10 mouse cellular contexts compared by ENCODE assay signal in the genomic region with DNA sequence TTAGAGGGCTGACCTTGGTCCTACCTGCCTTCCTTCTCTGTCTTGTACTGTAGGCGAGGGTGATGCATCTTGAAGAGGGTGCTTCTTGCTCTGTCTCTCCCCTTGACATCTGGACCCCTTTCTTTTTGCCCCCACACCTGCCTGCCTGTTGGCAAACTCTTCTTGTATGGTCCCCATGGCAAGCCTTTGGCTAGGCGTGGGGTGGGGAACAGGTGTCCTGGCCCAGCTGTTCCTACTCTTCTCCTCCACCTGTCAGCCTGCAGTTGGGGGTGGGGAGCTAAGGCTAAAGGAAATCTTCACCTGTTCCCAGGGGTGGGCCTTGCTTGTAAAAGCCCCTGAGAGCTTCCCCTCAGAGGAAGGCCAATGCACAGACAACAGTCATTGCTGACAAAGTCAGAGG. TPM values are rescaled to one million over a fixed set of nuclear protein-coding genes. Genes with fewer than 3 reads are reported as not detected.
DNase-seq lines count a peak whose midpoint lies in the region; ATAC-seq and TF ChIP-seq lines count a peak whose summit lies in the region.
"Had no signal": no experiment of that assay in that cellular context is flagged by ENCODE, and none has a peak within 500 bp of the region (broad histone marks: within the 10 kb centered on the region; RNA-seq: fewer than 3 reads in every experiment).

No protein-coding gene starts in this region.

- no peak overlapping the region for H3K27ac ChIP-seq in forebrain, embryonic 13.5 days
- no peak overlapping the region for H3K27ac ChIP-seq in forebrain, postnatal 0 days (ENCODE audit: low read depth, low read length)
- peak overlapping the region; percentile 55 for H3K27ac ChIP-seq in liver, embryonic 13.5 days
- H3K27ac ChIP-seq in heart, embryonic 16.5 days (ENCODE audit: low read length), result peak overlapping the region; percentile 100
- no peak overlapping the region for H3K27ac ChIP-seq in intestine, embryonic 15.5 days

- no peak overlapping the region for H3K4me2 ChIP-seq in forebrain, embryonic 13.5 days
- H3K4me2 ChIP-seq in forebrain, postnatal 0 days (ENCODE audit: low read depth), result no peak overlapping the region
- H3K4me2 ChIP-seq in liver, embryonic 13.5 days, result 0 out of 2 replicates have a peak overlapping the region, but pooled peaks have one; percentile 10
- no peak overlapping the region for H3K4me2 ChIP-seq in heart, embryonic 16.5 days (ENCODE audit: low read depth, low read length)
- H3K4me2 ChIP-seq in intestine, embryonic 15.5 days (replicated peaks), result no peak overlapping the region
- H3K4me2 ChIP-seq: lung, embryonic 15.5 days had no signal

- no peak for ATAC-seq in forebrain, embryonic 13.5 days
- ATAC-seq in forebrain, postnatal 0 days, result no peak
- no peak for ATAC-seq in liver, embryonic 13.5 days (ENCODE audit: low read depth)
- no peak for ATAC-seq in heart, embryonic 16.5 days (replicated peaks; ENCODE audit: extremely low read depth, insufficient read depth, low FRiP score)
- ATAC-seq in intestine, embryonic 15.5 days, result no peak

- WGBS in forebrain, embryonic 13.5 days, result 82% methylated on average over 2 of the region's 2 CpGs
- WGBS in forebrain, postnatal 0 days, result 57% methylated on average over 2 of the region's 2 CpGs
- 58% methylated on average over 2 of the region's 2 CpGs for WGBS in liver, embryonic 13.5 days (ENCODE audit: insufficient replicate concordance)
- WGBS in heart, embryonic 16.5 days, result 82% methylated on average over 2 of the region's 2 CpGs
- 60% methylated on average over 2 of the region's 2 CpGs for WGBS in intestine, embryonic 15.5 days

- no peaks in the 10 kb centered on the region for H3K27me3 ChIP-seq in forebrain, embryonic 13.5 days
- no peaks in the 10 kb centered on the region for H3K27me3 ChIP-seq in forebrain, postnatal 0 days (ENCODE audit: insufficient read depth, low read length)
- H3K27me3 ChIP-seq in liver, embryonic 13.5 days, result no peaks in the 10 kb centered on the region
- no peaks in the 10 kb centered on the region for H3K27me3 ChIP-seq in heart, embryonic 16.5 days (ENCODE audit: control insufficient read depth, insufficient read depth, low read length)
- no peaks in the 10 kb centered on the region for H3K27me3 ChIP-seq in intestine, embryonic 15.5 days (replicated peaks)
- H3K27me3 ChIP-seq: lung, embryonic 15.5 days had no signal

- no peaks in the 10 kb centered on the region for H3K9me3 ChIP-seq in forebrain, embryonic 13.5 days (replicated peaks)
- H3K9me3 ChIP-seq in forebrain, postnatal 0 days (ENCODE audit: low read length), result no peaks in the 10 kb centered on the region
- no peaks in the 10 kb centered on the region for H3K9me3 ChIP-seq in liver, embryonic 13.5 days (replicated peaks)
- no peaks in the 10 kb centered on the region for H3K9me3 ChIP-seq in heart, embryonic 16.5 days (replicated peaks; ENCODE audit: control insufficient read depth, low read length)
- no peaks in the 10 kb centered on the region for H3K9me3 ChIP-seq in intestine, embryonic 15.5 days
- H3K9me3 ChIP-seq: lung, embryonic 15.5 days had no signal

- H3K9ac ChIP-seq in forebrain, embryonic 13.5 days, result peak overlapping the region; percentile 3; the same call in 1 of the 2 replicates
- H3K9ac ChIP-seq in forebrain, postnatal 0 days, result no peak overlapping the region
- no peak overlapping the region; the same call in 1 of the 2 replicates for H3K9ac ChIP-seq in liver, embryonic 13.5 days
- peak overlapping the region; percentile 25 for H3K9ac ChIP-seq in heart, embryonic 16.5 days (ENCODE audit: low read length)
- no peak overlapping the region for H3K9ac ChIP-seq in intestine, embryonic 15.5 days
- H3K9ac ChIP-seq: lung, embryonic 15.5 days had no signal

- no peaks in the 10 kb centered on the region for H3K36me3 ChIP-seq in forebrain, embryonic 13.5 days (ENCODE audit: poor library complexity, severe bottlenecking)
- H3K36me3 ChIP-seq in forebrain, postnatal 0 days (ENCODE audit: insufficient read depth), result peaks cover 4% of the 10 kb centered on the region; the same call in 1 of the 2 replicates
- peaks cover 6% of the 10 kb centered on the region; the same call in 1 of the 2 replicates for H3K36me3 ChIP-seq in liver, embryonic 13.5 days
- no peaks in the 10 kb centered on the region for H3K36me3 ChIP-seq in heart, embryonic 16.5 days (ENCODE audit: control insufficient read depth, insufficient read depth)
- no peaks in the 10 kb centered on the region for H3K36me3 ChIP-seq in intestine, embryonic 15.5 days
- H3K36me3 ChIP-seq: lung, embryonic 15.5 days had no signal

- no peak for TF ChIP-seq CTCF in forebrain, postnatal 0 days (IDR thresholded peaks at IDR 0.05; ENCODE audit: low read depth)

- no peak overlapping the region for H3K4me3 ChIP-seq in forebrain, embryonic 13.5 days
- no peak overlapping the region for H3K4me3 ChIP-seq in forebrain, postnatal 0 days (ENCODE audit: low read depth, low read length)
- no peak overlapping the region for H3K4me3 ChIP-seq in liver, embryonic 13.5 days (replicated peaks)
- H3K4me3 ChIP-seq in heart, embryonic 16.5 days (ENCODE audit: low read length), result no peak overlapping the region
- H3K4me3 ChIP-seq in intestine, embryonic 15.5 days (replicated peaks), result no peak overlapping the region
- H3K4me3 ChIP-seq: lung, embryonic 15.5 days had no signal

- no peak for DNase-seq in forebrain, postnatal 0 days
- DNase-seq in liver, embryonic 13.5 days, result no peak
- DNase-seq in liver, result no peak
- DNase-seq in thymus, postnatal 0 days (ENCODE audit: low spot score), result peak; percentile 72
- DNase-seq in adrenal gland, postnatal 36 days, result no peak
- DNase-seq: kidney, adult 2 months had no signal

- peaks cover 97% of the 10 kb centered on the region for H3K4me1 ChIP-seq in forebrain, embryonic 13.5 days
- peaks cover 60% of the 10 kb centered on the region for H3K4me1 ChIP-seq in forebrain, postnatal 0 days (ENCODE audit: insufficient read depth)
- H3K4me1 ChIP-seq in liver, embryonic 13.5 days (replicated peaks), result peaks cover 99% of the 10 kb centered on the region
- peaks cover 83% of the 10 kb centered on the region for H3K4me1 ChIP-seq in heart, embryonic 16.5 days (ENCODE audit: control insufficient read depth, insufficient read depth, low read length)
- H3K4me1 ChIP-seq in intestine, embryonic 15.5 days (replicated peaks), result peaks cover 80% of the 10 kb centered on the region

RNA-seq across cellular contexts. Expression of gene Mef2d, which starts 5.3 kb away (rescaled TPM):
- polyA plus RNA-seq in forebrain, embryonic 13.5 days (2015; fragmentation: Nextera tagmentation; extraction: Ambion mirVana), result 15.0 and 16.5 TPM in 2 replicates
- total RNA-seq in forebrain, postnatal 0 days (2014; rRNA removed), result 45.0 and 53.0 TPM in 2 replicates
- 30.9 and 34.0 TPM in 2 replicates for polyA plus RNA-seq in forebrain, postnatal 0 days (2015; fragmentation: Nextera tagmentation; extraction: Ambion mirVana)
- 5.5 and 7.5 TPM in 2 replicates for polyA plus RNA-seq in liver, embryonic 13.5 days (2015; fragmentation: Nextera tagmentation; extraction: Ambion mirVana)
- polyA plus RNA-seq in heart, embryonic 16.5 days (2015; fragmentation: Nextera tagmentation; extraction: Ambion mirVana), result 40.5 and 44.7 TPM in 2 replicates
- polyA plus RNA-seq in thymus, postnatal 0 days (2015; fragmentation: Nextera tagmentation; extraction: Ambion mirVana), result 32.0 and 32.2 TPM in 2 replicates
- 10 to 100 TPM; 85.1 to 99.4 TPM for total RNA-seq in adrenal gland, postnatal 36 days (2021)
- 19.7 and 20.8 TPM in 2 replicates for polyA plus RNA-seq in intestine, embryonic 15.5 days (2015; fragmentation: Nextera tagmentation; extraction: Ambion mirVana)

Comparison
In these comparisons a context has a peak if more than half of its experiments do, and no peak if none do; other contexts are left out.
1. H3K9ac ChIP-seq: peak in forebrain, embryonic 13.5 days (single experiment) and heart, embryonic 16.5 days (single experiment); none in forebrain, postnatal 0 days (single experiment), liver, embryonic 13.5 days (single experiment) and intestine, embryonic 15.5 days (single experiment).
2. H3K27ac ChIP-seq: peak in liver, embryonic 13.5 days (single experiment) and heart, embryonic 16.5 days (single experiment); none in forebrain, embryonic 13.5 days (single experiment), forebrain, postnatal 0 days (single experiment) and intestine, embryonic 15.5 days (single experiment).